Mouse (Mus musculus): ENCODE measurements around the gene Adprhl1. TPM values are rescaled to one million over a fixed set of nuclear protein-coding genes. Genes with fewer than 3 reads are reported as not detected.

Gene Adprhl1
- total and polyA plus RNA-seq, 3 experiments, result not detected

DNA sequence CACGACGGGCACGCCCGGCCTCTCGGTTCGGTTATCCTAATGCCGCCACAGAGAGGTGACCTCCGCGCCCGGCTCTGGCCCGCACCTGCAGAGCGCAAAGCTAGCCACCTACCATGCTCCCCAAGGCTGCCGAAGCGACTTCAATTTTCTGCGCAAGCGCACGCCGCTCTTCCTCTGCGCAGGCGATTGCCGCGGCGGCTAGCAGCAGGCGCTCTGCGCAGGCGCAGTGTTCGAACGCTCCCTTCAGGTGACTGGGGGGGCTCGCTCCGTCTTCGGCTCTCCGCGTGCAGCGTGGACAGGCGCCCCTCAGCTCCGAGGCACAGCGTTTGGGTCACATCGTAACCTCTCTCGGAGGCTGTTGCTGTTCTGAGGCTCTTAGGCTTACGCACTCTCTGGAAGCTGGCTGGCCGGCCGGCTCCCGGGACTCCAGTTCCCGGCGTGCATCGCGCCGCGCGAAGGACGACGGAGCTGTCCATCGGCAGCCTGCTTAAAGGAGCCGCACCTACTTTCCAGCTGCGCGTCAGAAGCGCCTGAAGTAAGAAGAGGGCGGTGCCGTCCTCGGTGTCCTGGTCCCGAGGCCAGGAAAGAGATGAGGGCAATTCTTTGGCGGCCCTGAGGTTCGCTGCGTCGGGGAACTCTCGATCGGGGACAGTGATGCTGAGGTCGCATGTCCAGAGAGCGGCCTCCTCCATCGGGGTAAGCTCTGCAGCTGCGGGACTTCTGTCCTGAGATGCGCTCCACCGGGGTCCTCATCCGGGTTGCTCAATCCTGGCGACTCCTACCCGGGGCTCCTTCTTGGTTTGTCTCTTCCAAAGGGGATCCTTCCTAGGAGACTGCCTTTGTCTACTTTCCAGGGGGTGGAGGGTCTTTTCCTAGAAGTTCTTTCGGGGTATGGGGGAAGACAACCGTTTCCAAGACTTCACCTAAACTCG, 34.0 kb upstream of the Adprhl1 start, which contains the start of the genes Dcun1d2 and Tmco3 (continued):
- no peak for TF ChIP-seq IRF4 (IDR thresholded peaks at IDR 0.05; ENCODE audit: low read depth, low read length)
- peak; percentile 59; the same call in 1 of the 2 replicates for TF ChIP-seq MYC (IDR thresholded peaks at IDR 0.05; ENCODE audit: low read depth, low read length)
- peak; percentile 76 for TF ChIP-seq MAX (IDR thresholded peaks at IDR 0.05; ENCODE audit: low read length)
- TF ChIP-seq POLR2A (IDR thresholded peaks at IDR 0.05; ENCODE audit: low read depth, low read length), result peak; percentile 67
- TF ChIP-seq USF2 (conservative IDR thresholded peaks at IDR 0.05; ENCODE audit: low read depth, low read length), result no peak
- peak; percentile 98 for TF ChIP-seq NRF1 (IDR thresholded peaks at IDR 0.05; ENCODE audit: low read depth, low read length)
- peak; percentile 98 for TF ChIP-seq HCFC1 (IDR thresholded peaks at IDR 0.05; ENCODE audit: low read depth, low read length)
- TF ChIP-seq RAD21 (IDR thresholded peaks at IDR 0.05; ENCODE audit: low read depth, low read length), result no peak
- peak; percentile 39; the same call in 1 of the 2 replicates for TF ChIP-seq ZMIZ1 (IDR thresholded peaks at IDR 0.05; ENCODE audit: low read depth, low read length)

DNA sequence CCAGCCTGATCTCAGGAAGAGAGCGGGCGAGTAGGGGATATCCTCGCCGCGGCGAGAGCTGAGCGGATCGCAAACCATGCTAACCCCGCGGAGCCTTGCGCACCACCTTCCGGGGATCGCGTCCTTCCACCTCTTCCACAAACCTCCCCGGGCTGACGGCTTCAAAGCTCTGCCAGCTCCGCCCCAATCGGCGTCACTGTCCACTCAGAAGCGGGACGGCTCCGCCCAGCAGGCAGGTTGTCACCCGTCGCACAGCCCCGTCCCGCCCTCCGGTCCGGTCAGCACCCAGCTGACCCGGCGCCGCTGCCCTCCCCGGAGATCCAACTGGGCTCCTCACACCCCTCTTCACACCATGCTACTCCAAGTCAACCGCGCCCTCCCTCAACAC, 33.3 kb upstream of the Adprhl1 start:
- H3K79me2 ChIP-seq (replicated peaks; ENCODE audit: control insufficient read depth, extremely low read depth, insufficient read depth, poor library complexity, severe bottlenecking), result 0 out of 2 replicates have a peak, but pooled peaks cover 3% of the 10 kb centered on the region
- H3K36me3 ChIP-seq (replicated peaks in 1 of 2; ENCODE audit: control insufficient read depth in 1 of 2, insufficient read depth in 1 of 2, low read length in 1 of 2), result peaks cover 0 to 12% of the 10 kb centered on the region in 2 experiments
- H3K4me3 ChIP-seq (replicated peaks in 1 of 3; ENCODE audit: low read depth in 2 of 3, low read length in 2 of 3, poor library complexity in 1 of 3), result peak overlapping the region; percentile 67 to 82 (median 77)
- TF ChIP-seq ZKSCAN1 (IDR thresholded peaks at IDR 0.05; ENCODE audit: borderline replicate concordance, low read depth, low read length) (no peak), MYC (IDR thresholded peaks at IDR 0.05; ENCODE audit: low read depth, low read length) (no peak), E2F4 (IDR thresholded peaks at IDR 0.05; ENCODE audit: insufficient replicate concordance, low read depth, low read length) (no peak), CHD2 (IDR thresholded peaks at IDR 0.05; ENCODE audit: low read length) (no peak), UBTF (IDR thresholded peaks at IDR 0.05; ENCODE audit: low read depth, low read length) (peak; percentile 38; the same call in 1 of the 2 replicates), NRF1 (IDR thresholded peaks at IDR 0.05; ENCODE audit: low read depth, low read length) (no peak), TBP (conservative IDR thresholded peaks at IDR 0.05; ENCODE audit: low read depth, low read length) (peak; percentile 57; the same call in 1 of the 2 replicates), RCOR1 (conservative IDR thresholded peaks at IDR 0.05; ENCODE audit: low read depth, low read length) (no peak), MAX (IDR thresholded peaks at IDR 0.05; ENCODE audit: low read length) (peak; percentile 12; the same call in 1 of the 2 replicates), JUN (IDR thresholded peaks at IDR 0.05; ENCODE audit: insufficient read depth, low read depth, low read length) (no peak), POLR2A (IDR thresholded peaks at IDR 0.05; ENCODE audit: low read depth, low read length) (peak; percentile 41), SIN3A (IDR thresholded peaks at IDR 0.05; ENCODE audit: low read length) (no peak), GABPA (IDR thresholded peaks at IDR 0.05; ENCODE audit: insufficient replicate concordance, low read depth, low read length) (no peak), USF1 (IDR thresholded peaks at IDR 0.05; ENCODE audit: low read depth, low read length) (no peak), CHD1 (IDR thresholded peaks at IDR 0.05; ENCODE audit: low read depth, low read length) (no peak), ZMIZ1 (IDR thresholded peaks at IDR 0.05; ENCODE audit: low read depth, low read length) (0 out of 2 replicates have a peak, but pooled peaks have one; percentile 26), SMC3 (IDR thresholded peaks at IDR 0.05; ENCODE audit: low read depth, low read length) (no peak), TCF12 (IDR thresholded peaks at IDR 0.05; ENCODE audit: low read depth, low read length) (peak; percentile 35; the same call in 1 of the 2 replicates), NELFE (IDR thresholded peaks at IDR 0.05; ENCODE audit: low read depth, low read length) (no peak), ELF1 (IDR thresholded peaks at IDR 0.05; ENCODE audit: low read depth, low read length) (peak; percentile 61; the same call in 1 of the 2 replicates)
- H3K4me2 ChIP-seq (ENCODE audit: insufficient read depth, low read depth, poor library complexity, severe bottlenecking), result peak overlapping the region; percentile 63
- dilution Hi-C loops (cut with MboI; ENCODE audit: extremely low pct_ligation_motif_present, extremely low pct_unique_long_range_greater_than_20kb, low sequenced_read_pairs) (no loop called here), in situ Hi-C loops (cut with MboI; ENCODE audit: low pct_ligation_motif_present, low pct_unique_long_range_greater_than_20kb, low sequenced_read_pairs) (no loop called here)
- H3K27ac ChIP-seq (ENCODE audit: insufficient read depth, low read depth), result peak overlapping the region; percentile 81
- peaks cover 5 to 25% of the 10 kb centered on the region in 2 experiments for H3K4me1 ChIP-seq (ENCODE audit: control insufficient read depth in 1 of 2, insufficient read depth in 2 of 2)
- DNase-seq (ENCODE audit: extremely low read depth), result peak; percentile 83
- peak overlapping the region; percentile 49 for H3K9ac ChIP-seq (ENCODE audit: insufficient read depth, low read depth)
- H3K27me3 ChIP-seq (replicated peaks), result peaks cover 3% of the 10 kb centered on the region
- H3K9me3 ChIP-seq (replicated peaks; ENCODE audit: low read length), result no peaks in the 10 kb centered on the region

All from CH12.LX (cell line).